Mouse (Mus musculus) layer of hippocampus, postnatal 25 days (tissue): Measurements from ENCODE around the gene P3h1. TPM values are rescaled to one million over a fixed set of nuclear protein-coding genes. Genes with fewer than 3 reads are reported as not detected.

Experiments
- DNase-seq, 2 experiments: peaks; one replicate each; pipeline ENCODE4 v3.0.0; 2022; ENCODE audit warnings: mixed read lengths in 2 of 2, low spot score in 1 of 2; ENCODE audit errors: extremely low spot score in 1 of 2
- total RNA-seq, 2 experiments: library from RNA; stranded (reverse); gene quantifications; 2 replicates each; pipeline ENCODE4 v1.2.3; 2021

The P3h1 gene
- total RNA-seq, 2 experiments from 2014 or later: 7.5 to 7.7 TPM

DNA sequence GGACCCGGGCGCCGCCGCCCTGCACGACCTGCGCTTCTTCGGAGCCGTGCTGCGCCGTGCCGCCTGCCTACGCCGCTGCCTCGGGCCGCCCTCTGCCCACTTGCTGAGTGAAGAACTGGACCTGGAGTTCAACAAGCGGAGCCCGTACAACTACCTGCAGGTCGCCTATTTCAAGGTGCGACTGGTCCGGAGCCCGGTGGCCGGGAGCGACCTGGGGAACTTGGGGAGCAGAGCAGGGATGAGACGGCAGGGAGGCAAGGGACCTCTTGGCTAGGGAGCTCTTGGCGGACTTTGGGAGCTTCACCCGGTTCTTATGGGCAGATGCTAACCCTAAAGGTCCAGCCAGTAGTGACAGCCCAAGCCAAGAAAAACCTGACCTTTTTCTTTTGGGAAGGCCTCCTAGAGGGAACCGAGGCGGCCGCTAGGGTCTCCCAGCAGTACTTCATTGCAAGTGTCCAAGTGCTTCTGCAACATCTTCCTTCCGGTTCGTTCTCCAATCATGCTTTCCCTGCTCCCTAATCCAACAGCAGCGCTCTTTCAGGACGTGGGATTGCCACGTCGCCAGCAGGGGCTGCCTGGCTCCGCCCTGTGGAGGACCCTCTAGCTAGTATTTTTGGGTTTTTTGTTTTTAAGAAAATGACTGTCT, 664 bp downstream of the P3h1 start:
- DNase-seq: peak; percentile 30 to 45

DNA sequence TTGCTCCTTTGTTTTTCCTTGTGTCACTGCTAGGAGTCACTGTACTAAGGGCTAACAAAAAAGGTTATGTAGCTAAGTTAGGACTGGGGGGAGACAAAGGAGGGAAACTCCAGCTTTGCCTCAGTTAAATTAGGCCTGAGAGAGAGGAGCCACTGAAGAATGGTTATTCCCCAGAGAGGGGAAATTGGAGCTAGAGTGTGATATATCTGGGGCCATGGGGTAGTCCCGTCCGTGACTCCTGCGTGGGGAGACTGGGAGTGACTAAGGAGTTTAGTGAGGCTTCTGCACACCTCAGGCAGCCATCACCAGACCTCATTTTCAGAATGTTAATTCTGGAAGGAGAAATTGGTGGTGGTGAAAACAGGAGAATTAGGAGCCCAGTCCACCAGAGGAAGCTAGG, 1.6 kb downstream of the P3h1 start:
- no peak for DNase-seq

DNA sequence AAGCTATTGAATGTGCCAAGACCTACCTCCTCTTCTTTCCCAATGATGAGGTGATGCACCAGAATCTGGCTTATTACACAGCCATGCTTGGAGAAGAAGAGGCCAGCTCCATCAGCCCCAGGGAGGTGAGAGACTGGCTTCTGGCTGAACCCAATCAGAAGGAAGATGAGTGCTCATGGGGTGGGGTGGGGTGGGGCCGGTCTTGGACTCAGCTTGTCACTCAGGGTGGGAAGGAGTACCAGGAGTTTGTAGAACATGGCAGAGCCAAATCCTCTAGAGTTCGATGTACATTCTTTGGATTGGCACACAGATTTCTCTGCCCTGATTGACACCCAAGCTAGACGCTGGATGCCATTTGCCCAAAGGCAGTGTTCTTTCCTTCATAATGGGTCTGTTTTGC, 5.9 kb downstream of the P3h1 start:
- no peak for DNase-seq

DNA sequence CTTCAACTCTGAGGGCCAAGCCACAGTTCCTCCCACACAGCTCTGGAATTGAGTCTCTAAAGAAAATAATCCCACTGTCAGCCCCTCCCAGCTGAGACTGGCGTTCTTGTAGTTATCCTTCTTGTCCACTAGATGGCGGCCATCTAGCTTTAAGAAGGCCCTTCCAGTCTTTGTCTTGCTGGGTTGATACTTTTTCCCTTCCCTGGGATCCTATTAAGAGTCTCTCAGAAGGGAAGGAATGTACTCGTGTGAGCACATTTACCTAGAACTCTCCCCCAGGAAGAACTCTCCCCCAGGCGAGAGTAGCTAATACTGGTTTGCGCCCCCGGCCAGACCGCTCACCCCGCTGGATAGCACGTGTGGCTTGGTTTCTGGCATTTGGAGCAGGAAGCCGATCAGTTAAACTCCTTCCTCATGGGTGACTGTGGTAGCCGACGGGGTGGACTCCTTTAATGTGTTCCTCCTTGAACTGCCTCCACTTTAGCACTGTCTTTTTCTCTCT, 6.5 kb downstream of the P3h1 start:
- peak in 1 of 2 experiments; percentile 29 for DNase-seq

DNA sequence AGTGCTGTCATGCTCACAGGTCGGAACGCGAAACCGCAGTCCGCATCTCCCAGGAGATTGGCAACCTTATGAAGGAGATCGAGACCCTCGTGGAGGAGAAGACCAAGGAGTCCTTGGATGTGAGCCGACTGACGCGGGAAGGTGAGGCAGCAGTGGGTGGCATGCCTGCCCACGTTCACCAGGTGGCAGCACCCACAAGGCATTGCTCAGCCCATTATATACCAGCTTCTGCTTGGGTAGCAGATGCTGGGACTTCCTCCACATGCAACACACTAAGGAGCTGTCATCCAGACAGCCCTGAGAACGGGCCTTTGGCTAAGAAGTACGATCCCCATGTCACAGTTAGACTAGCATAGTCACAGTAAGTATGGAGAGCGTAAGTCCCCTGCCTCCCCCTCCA, 8.9 kb downstream of the P3h1 start:
- DNase-seq: peak; percentile 34 to 56

DNA sequence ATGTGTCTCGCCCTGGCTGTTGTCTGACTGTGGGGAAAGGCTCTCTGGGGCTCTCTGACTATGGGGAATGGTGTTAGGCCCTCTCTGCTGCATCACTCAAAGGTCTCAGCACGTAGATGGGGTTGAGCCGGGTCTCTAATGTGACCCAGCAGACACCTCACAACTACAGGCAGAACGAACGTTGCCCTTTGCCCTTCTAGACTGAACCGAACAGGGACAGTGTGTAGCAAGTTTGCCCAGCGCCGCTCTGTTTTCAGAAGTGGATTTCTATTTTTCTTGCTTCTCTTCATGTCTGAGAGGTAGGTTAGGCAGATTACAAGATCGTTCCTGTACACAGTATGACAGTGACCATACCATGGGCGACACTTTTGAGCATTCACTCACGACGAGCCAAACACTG, 9.9 kb downstream of the P3h1 start:
- DNase-seq: no peak

DNA sequence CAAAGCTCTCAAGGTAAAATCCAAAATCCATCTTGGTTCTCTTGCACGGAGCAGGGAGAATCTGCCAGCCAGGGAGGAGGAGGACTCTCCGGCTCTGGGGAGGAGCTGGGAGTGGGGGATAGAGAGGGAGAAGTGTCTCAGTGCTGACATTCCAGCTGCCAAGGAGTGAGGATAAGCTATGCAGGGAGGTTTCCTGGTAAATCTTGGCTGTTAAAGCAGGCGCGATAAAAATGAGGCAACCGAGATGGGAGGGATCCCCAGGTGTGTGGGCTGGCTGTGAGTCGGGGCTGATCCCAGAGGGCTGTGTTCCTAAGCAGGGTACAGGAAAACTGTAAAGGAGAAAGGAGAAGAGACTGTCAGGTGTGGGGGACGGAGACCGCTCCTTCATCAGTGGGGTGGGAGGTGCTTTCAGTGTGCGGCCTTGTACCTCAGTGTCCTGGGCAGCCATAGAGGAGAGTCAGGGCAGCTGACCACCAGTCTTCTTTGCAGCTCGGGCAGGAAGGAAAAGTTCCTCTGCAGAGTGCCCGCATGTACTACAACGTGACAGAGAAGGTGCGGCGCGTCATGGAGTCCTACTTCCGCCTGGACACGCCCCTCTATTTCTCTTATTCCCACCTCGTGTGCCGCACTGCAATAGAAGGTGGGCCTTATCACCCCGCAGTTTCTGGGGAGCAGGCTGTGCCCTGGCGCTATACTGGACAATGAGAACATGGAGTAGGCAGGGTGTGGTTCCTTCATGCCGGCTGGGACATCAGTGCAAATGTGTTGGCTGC, 11.9 kb downstream of the P3h1 start:
- DNase-seq: no peak

DNA sequence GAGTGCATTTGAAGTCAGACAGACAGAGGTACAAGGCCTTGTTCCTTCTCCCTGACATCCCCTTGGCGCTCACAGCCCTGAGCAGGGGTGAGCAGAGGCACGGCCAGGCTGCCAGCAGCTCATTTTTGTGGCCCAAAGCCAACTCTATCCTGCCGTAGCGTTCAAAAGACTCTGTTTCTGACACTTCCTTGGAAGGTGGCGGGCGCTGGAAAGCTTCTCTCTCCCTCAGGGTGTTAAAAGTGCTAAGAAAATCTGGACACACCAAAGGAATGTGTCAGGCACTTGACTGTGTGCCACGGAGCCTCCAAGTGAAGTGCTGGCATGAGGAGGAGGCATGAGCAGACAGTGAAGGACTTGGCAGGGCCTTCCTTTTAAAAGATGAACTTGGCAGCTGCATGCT, 12.8 kb downstream of the P3h1 start:
- no peak for DNase-seq

DNA sequence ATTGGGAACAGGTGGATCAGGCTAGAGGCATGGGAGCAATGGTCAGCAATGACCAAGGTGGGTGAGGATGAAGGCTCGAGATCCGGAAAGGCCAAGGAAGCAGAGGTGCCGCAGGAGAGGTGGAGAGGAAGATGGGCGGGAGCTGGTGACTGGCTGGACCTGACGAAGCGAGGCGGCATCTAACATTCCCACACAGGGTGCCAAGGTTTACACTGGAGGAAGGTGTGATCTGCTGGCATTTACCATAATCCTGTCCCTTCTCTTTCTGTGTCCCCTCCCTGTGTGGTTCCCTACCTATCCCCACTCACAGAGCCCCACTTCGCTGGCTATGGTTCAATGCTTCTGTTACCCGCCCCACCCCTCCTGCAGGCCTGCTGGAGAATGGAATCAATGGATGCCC, 13.2 kb downstream of the P3h1 start:
- no peak for DNase-seq

DNA sequence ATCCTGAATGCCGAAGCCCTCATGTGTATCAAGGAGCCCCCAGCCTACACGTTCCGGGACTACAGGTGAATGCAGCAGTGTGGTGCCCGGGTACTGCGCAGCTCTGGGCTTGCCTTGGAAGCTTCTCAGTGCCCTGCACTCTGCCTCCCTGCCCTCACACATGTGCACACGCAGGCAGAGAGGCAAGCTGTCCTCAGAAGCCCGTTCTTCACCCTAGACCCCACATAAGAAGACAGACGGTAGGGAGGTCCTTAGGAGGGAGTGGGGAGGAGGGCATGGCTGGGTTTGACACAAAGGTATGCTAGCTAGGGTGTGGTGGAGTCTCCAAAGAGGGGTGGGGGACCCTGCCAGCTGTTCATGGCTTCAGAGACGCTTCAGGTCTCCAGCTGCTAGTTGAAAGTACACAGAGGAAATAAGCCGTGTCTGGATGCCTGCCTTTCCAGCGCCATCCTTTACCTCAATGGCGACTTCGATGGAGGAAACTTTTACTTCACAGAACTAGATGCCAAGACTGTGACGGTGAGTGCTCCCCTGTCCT, 14.0 kb downstream of the P3h1 start:
- no peak for DNase-seq

DNA sequence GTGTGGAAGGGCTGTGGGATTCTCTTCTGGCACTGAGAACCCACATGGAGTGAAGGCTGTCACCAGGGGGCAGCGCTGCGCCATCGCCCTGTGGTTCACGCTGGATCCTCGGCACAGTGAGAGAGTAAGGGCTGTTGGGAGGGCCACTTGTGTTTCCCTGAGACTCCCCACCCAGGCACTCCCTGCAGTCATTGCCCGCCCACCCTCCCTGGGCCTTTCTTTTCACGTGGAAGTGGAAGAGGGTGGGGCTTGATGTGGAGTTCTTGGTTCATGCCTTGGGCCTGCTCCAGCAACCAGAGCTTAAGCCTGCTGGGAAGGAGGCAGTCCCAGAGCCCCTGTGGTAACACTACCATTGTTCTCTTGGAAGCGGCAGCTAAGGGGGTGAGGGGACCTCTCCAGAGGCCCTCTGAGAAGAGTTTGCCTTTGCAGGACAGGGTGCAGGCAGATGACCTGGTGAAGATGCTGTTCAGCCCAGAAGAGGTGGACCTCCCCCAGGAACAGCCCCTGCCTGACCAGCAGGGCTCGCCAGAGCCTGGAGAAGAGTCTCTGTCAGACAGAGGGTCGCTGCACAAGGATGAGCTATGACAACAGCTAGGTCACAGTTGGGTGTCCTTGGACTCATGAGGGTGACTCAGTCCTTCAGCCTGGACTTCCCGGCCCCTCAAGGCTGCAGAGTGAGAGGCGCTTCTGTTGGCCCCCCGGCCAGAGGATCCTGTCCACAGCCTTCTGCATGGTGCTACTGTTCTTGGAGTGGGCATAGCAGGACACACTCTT, 14.9 kb downstream of the P3h1 start:
- peak; percentile 60 to 76 for DNase-seq

DNA sequence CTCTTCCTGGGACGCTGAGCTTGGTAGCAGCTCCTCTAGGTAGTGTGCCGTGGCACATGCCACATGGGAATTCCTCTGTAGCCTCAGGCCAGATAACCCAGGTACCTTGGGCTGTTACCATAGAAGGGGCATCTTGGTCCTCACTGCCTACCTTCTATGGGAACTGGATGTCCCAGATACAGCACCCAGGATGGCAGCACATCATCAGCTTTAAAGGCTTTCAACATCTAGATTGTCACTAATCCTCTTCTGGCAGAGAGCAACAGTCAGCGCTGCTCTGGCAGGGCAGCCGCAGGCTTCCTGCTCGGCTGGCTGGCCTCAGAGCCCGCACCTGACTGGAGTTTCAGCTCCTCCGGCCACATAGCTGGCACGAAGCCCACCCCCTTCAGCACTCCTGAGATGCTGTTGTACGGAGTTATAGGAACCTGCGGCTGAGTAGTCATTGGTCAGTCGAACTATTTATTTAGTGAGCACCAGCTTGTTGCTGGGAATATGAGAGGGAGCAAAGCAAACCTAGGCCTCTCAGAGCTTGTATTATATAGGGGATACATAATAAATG, 15.8 kb downstream of the P3h1 start:
- no peak for DNase-seq

DNA sequence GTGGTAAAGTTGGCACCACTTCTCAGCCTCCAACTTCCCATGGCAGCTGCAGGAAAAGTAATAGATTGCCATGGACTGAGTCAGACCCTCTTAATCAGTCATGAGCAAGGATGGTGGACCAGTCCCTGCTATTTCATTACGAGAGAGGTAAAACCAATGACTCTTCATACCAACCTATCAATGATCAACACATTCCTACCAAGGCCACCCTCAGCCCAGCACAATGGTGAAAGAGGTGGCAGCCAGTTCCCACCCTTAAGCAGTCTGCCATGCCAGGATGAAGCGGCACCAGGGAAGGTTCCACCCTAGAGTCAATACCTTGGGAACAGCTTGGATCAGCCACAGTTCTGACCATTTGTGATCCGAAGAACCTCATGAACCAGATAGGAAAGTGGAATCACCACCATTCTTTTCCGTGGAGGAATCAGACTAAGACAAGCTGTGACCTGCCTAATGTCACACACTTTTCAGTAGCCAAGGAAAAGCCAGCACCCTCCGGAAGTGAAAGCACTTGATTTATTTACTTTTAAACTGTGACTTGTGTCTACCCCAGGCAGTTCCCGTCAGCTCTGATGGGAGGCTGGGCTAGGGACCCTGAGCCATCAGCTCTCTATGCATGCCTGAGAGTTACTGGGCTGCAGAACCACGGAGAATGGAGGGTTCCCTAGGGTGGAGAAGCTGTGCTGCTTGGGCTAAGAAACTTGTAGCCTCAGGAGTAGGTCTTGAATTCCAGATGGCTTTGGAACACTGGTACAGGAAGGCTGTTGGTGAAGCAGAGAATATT, 19.5 kb downstream of the P3h1 start:
- no peak for DNase-seq

DNA sequence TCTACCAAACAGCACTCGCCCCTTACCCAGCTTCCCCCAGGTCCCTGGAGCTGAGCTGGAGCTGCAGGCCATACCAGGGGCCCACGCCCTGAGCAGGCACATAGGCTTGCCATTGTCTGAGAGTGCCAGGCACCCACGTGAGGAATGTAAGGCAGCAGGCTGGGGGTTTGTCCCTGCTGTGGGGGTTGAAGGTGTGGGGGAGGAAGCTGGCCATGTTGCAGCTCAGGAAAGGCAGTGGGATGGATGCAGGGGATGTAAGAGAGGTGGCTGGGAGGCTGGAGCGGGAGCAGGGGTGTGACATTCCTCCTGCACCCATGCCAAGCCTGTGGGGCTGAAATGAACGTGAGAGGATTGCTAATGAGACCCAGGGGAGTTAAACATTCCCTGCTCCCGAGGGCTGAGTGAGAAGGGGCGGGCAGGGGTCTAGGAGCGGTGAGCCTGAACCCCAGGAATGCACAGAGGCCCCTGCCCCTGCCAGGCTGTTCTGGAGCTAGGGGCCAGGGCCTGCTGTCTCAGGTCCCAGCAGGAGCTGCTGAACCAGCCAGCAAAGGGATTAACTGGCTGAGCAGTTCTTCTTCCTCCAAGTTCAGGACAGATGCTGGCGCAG, 21.4 kb downstream of the P3h1 start:
- DNase-seq: no peak

DNA sequence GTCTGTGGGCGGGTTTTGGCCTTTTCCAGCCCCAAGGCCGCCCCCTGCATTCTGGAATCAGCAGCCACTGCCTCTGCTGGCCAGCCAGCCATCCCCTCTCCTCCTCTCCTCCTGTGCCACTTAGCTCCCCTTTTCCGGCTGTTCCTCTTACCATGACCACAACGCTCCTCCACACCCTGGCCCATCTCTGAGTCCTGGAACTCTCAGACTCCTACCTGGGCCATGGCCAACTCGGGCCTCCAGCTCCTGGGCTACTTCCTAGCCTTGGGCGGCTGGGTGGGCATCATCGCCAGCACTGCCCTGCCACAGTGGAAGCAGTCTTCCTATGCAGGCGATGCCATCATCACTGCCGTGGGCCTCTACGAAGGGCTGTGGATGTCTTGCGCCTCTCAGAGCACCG, 22.6 kb downstream of the P3h1 start, which contains the start of gene Cldn19:
Gene Cldn19, plus strand, starts transcription at position 64 of the 400 bp plus-strand sequence.
- DNase-seq: no peak

DNA sequence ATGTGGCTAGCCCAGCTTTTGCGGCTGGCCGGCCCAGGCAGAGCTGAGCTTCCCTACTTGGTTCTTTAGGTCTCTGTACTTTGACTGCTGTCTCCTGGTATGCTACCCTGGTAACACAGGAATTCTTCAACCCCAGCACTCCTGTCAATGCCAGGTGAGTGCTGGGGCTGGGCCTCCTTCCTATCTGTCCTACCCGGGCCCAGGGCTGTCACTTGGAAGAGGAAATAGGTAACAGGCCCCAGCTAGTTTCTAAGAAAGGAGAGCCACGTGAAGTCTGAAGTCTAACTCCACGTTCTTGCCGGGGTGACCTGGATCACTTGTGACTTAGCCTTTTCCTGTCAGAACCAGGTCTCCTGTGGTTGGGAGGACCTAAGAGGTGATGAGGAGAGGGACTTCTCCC, 24.4 kb downstream of the P3h1 start:
- no peak for DNase-seq

DNA sequence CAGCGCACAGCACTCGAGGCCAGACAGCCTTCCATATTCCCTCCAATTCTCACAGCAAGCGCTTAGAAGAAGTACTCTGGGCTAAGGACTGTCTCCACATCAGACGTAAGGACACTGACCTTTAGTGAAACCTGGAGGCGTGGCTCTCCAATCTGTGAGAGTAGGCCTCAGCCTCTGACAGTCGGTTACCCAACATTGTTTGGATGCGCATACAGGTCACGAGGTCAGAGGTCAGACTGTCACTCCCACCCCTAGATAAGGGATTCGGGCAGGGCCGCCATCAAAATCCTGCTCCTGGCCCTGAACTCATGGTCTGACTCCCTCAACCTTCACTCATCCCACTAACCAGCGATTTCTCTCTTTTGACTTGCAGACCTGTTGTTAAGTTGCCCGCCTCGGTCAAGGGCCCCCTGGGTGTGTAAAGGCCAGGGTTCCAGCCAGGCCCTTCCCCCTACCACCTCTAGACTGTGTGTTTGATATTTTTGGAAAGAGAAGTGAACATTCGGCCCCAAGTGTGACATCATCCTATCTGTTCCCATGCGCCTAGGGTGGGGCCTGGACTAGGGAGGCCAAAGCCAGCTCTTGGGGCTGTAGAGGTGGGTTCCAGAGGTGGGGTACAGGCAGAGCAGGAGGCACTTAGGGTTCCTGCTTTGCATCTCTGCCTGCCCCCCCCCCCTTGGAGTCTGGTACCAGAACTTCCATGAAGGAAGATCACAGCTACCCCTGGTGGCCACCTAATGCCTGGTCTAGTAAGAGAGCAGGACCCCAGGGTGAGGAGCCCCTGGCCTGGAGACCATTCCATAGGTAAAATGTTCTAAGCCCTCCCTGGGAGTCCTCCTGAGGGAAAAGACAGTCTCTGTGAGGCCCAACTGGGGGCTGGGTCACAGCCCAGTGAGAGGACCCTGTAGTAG, 26.9 kb downstream of the P3h1 start:
- DNase-seq: no peak

DNA sequence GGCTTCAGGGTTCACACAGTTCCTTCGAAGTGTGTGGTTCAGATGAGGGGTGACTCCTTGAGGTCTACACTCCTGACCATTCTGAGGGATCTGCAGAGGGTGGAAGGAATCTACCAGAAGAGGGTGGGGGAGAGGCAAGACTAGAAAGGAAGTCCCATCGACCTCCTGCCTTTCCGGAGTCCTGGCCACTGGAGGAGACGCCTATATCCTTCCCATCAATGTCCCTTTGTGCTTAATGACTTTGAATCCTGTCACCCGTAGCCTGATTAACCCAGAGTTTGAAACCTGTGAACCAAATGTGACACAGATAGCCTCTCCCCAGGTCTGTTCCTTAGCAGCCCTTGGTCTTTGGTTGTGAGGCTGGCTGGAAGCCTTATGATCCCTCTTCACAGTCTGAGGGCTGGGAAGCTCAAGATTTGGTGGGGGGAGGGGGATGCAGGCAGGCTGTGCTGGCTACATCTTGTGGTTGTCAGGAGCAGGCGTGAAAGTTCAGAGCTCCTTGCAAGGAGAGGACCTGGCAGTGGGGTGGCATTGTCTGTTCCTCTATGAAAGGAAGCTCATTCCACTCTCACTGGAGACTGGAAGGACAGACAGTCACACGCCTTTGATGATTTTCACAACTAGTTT, 28.5 kb downstream of the P3h1 start:
- DNase-seq: no peak
